Mouse (Mus musculus): Measurements from ENCODE around the gene Xrra1.

Gene Xrra1

DNA sequence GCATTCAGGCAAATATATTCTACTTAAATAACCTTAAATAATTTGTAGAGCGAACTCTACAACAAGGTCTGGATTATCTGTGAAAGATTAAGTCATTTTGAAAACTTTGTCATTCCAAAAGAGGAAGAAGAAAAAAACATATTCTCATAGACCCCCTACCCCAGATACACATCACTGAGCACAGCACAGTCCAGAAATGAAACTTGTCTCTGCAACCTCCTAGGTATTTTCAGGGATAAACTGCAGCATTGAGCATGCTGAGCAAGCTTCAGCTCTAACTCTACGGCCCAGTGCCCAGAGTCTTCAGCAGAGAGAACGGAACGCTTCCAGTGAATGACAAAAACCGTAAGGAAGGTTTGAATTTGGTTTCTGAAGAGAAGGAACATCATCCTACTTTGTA, 8.4 kb upstream of the Xrra1 start:
- no peak for DNase-seq (ENCODE audit: extremely low read depth, low read depth, low spot score)

DNA sequence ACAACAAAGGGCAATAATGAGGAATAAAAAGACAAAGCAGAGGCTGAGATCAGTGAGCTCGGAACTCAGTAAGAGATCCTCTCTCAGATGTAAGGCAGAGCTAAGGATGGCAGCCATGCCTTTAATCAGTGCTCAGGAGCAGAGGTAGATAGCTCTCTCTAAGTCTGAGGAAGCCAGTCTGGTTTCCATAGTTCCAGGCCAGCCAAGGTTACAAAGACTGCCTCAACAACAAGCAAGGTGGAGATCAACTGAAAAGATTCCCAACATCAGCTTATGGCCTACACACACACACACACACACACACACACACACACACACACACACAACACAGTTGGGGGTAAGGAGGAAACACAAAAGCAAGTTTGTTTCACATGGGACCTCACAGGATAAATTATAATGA, 7.8 kb upstream of the Xrra1 start:
- DNase-seq (ENCODE audit: extremely low read depth, low read depth, low spot score): no peak

DNA sequence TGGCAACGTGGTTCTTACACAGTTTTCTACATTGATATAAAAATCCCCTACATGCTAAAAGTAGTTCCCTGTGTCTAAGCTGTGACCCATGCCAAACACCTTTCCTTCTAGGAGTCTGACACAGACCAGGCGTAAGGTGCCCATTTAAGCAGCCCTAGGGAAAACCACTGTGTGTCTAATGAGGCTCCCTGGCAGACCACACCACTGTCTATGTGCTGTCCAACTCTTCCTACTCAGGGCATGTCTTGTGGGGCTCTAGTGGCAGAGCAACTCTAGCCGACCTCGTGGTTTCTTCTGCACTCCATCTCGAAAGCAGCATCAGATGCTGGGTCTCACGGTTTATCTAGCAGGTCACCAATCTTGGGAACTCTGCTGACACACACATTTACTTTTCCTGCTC, 7.3 kb upstream of the Xrra1 start:
- DNase-seq (ENCODE audit: extremely low read depth, low read depth, low spot score): no peak

DNA sequence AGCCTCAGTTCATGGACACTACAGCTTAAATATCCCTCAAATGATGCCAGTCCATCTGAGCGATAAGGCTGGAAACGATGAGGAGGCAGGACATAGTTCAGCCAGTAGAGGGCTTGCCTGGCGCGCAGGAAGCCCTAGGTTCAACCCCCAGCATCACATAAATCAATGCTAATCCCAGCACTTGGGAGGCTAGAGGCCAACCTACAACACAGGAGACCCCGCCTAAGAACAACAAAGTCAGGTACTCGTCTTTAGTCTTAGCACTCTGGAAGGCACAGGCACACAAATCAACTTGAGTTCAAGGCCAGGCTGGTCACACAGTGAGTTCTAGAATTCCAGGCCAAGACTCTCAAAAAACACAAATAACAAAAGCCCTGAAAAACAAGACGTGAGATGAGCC, 5.6 kb upstream of the Xrra1 start:
- DNase-seq (ENCODE audit: extremely low read depth, low read depth, low spot score): no peak

DNA sequence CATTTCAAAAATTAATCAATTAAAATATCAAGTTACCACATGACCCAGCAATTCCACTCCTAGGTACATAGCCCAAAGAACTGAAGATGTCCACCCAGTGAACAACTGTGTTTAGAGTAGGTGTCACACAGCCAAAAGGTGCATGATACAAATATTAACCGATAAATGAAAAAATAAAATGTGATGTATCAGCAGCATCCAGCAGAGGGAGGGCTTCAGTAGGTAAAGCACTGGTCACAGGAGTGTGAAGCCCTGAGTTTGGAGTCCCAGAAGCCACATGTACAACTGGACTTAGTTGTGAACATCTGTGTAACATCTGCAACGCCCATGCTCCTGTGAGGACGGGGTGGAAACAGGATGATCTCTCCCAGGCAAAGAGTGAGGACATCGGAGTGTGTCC, 4.6 kb upstream of the Xrra1 start:
- no peak for DNase-seq (ENCODE audit: extremely low read depth, low read depth, low spot score)

DNA sequence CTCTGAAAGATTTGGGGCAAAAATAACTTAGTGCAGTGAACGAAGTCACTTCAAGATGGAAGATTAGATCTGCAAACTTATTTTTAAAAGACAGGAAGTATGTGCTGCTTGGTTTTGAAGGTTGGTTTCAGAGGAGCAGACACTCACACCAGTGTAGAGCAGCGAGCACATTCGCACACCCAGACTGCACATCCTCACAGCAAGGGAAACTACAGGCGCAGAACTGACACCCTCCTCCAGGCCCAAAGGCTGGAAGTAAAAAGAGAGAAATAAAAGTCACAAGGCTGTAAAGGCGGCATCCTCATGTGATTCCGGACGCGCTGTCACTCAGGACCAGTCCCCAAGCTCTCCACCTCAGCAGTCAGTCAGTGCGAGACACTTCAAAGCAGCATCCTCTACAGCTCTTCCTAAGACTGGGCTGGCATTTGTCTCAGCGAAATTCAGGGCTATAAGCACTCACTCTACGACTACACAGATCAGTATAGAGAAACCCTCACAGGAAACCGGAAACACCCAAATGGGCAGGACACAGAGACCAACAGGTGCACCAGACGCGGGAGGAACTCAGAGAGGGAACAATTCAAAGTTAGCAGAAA, 2.6 kb upstream of the Xrra1 start:
- DNase-seq (ENCODE audit: extremely low read depth, low read depth, low spot score): no peak

DNA sequence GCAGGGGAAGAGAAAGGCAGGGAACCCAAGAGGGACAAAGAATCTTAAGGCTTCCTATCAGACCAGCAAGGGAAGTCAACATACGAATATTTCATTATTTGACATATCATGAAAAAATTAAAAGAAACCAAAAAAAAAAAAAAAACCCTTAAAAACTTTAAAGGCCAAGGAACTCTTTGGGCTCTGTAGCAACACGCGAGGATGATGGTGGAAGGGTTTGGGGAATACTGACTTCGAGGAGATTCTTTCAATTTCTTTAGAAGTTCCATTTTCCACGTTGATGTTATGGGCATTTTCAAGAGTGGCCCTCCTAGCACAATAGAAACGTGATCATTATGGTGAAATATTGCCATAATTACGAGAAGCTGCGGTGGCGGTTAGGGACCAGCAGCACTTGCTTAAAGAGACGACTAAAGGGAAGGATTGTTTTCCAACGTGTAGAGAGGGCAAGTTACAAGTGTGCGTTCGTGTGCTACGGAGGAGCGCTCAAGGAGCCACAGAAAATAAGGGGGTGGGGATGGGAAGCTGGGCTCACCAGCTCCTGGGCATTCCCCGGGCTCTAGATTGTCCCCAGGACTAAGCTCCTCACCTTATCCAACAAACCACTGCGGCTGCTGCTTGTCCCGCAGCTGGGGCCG, 622 bp upstream of the Xrra1 start:
- DNase-seq (ENCODE audit: extremely low read depth, low read depth, low spot score): no peak

DNA sequence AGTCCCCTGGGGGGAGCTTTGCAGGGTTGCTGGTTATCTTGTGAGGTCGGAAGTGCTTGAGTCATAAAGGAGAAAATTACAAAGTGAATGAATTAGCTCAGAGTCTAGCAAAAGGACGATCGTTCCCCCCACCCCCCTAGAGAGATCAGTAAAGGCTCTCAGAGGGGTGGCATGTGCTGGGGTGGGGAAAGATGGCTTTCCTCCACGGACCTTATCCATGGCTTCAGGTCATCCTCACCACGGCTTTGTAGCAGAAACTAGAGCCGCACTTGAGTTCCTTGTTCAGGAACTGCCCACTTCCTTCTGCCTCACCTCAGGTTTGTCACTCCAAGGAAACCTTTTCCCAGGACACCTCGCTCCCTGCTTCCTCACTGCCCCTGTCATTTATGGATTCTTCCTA, 4.4 kb downstream of the Xrra1 start, which contains the start of gene Spcs2:
Gene Spcs2 (minus strand): TSS at position 101 of the 400 bp plus-strand sequence.
- no peak for DNase-seq (ENCODE audit: extremely low read depth, low read depth, low spot score)

DNA sequence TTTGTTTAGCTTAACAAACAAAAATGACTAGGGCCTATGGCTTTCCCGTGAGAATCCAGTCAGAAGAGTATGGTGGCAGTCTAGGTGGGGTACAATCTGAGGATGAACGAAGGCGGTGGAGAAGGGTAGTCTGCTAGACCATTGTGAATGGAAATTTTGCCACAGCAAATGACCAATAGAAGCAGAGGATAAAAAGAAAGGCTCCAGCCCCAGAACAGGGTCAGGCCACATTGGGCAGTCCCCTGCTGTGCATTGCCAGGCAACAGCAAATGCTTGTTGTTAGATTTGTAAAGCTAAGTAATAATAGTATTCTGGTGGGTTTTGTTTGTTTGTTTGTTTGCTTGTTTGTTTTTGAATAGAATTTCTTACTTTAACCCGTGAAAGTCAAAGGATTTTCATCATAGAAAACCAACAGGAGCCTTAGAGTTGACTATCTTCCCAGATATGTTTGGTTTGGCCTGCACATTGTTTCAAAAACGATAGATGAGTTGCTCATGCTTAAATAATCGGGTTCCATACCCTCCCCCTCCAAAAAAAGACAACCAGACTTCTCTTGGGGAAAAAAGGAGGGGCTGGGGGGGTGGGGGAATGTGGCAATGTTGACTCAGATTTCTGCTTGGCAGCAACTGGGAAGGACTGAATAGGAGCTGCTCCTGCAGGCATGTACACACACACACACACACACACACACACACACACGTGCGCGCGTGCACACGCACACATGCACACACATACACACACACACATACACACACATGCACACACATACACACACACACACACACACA, 5.5 kb downstream of the Xrra1 start:
- no peak for DNase-seq (ENCODE audit: extremely low read depth, low read depth, low spot score)

DNA sequence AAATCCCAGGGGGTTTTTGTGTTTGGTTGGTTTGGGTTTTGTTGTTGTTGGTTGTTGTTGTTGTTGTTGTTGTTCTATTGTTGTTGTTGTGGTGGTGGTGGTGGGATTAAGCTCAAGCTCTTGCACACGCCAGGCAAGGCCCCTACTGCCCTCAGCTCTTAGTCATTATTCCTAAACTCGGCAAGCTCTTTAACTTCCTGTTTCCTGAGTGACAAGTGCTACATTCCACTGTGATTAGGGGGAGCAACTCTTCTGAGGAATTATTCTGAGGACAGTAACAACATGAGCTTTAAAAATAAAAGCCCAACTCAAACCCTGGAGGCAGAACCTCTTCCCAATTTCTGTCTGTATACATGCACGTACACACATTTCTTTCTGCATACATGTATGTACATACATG, 6.3 kb downstream of the Xrra1 start:
- DNase-seq (ENCODE audit: extremely low read depth, low read depth, low spot score): no peak

DNA sequence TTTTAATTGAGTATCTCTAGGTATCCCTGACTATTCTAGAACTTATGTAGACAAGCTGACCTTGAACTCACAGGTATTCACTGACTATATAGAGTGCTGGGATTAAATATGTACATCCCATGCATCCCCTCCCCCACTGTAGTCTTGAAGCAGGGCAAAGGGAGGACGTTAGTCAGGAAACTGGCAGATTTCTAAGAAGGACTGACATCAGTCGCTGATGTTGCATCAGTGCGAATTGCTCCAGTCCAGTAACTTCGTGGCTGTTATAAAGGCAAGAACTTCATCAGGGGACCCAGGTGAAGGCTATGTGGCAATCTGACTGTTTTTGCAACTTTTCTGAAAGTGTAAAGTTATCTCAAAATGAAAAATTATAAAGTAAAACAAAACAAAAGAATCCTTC, 10.4 kb downstream of the Xrra1 start:
- DNase-seq (ENCODE audit: extremely low read depth, low read depth, low spot score): no peak

DNA sequence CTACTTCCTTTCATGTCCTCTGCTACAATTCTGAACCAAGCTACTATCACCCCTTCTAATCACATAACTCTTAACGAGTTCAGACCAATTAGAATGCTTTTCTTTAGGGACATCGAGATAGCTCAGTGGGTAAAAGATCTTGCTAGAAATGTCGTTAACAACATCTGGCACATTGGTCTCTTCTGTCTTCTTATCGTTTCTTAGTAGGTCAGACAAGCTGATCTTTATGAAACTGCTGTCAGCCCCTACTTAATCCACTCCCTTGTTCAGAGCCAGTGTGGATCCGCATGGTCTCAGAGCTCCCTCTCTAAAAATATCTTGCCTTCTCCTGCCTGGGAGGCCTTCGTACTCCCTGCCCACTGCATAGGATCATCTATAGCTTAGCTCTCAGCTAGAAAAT, 15.0 kb downstream of the Xrra1 start:
- DNase-seq (ENCODE audit: extremely low read depth, low read depth, low spot score): no peak

DNA sequence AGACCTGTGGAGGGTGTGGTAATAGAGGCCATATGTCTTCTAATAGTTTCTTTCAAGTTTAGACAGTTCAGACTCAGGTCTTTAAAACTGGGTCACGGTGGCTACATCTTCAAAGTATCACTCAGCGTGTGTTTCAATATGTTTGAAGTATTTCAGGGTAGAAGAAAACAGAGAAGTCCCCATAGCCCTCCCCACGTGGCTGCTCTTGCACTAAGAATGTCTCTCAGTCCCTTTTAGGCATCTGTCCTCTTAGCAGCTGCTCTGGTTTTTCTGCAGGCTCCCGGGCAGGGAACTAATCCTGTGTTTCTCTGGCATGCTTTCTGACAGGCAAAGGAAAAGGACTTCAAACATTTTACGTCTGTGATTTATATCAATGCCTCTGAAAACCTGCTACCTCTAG, 17.0 kb downstream of the Xrra1 start:
- DNase-seq (ENCODE audit: extremely low read depth, low read depth, low spot score): no peak

DNA sequence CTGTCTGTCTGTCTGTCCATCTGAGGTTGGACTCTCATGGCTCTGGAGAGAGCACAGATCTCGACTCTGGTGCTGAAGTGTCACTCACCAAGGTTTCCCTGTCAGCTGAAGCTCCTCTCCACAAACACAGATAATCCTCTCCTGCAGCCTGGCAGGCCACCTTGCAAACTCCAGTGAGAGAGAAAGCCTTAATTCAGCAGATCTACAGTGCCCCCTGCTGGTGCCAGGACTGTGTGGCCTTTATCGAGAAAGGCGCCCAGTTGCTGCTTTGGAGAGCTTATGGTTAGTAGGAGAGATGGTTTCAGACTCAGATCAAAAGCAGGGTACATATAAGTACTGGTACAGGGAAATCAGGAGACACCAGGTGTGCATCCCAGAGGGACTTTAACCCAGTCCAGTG, 17.4 kb downstream of the Xrra1 start:
- DNase-seq (ENCODE audit: extremely low read depth, low read depth, low spot score): no peak

DNA sequence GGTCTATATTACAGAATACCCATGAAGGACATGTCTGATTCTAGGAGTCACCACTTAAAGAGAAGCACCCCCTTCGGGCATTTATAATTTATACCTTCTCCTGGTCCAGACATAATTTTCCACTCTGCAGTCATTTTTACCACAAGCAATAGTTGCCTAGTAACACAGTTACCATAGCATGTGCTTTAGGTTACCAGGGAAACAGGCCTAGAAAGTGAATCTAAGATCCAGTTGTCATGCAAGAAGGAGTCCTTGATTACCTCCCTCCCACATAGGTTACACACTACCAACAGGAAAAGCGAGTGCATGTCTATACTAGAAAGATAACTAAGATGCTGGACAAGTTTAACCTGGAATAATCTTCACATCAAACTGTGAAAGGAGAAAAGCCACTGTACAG, 19.3 kb downstream of the Xrra1 start:
- DNase-seq (ENCODE audit: extremely low read depth, low read depth, low spot score): no peak

DNA sequence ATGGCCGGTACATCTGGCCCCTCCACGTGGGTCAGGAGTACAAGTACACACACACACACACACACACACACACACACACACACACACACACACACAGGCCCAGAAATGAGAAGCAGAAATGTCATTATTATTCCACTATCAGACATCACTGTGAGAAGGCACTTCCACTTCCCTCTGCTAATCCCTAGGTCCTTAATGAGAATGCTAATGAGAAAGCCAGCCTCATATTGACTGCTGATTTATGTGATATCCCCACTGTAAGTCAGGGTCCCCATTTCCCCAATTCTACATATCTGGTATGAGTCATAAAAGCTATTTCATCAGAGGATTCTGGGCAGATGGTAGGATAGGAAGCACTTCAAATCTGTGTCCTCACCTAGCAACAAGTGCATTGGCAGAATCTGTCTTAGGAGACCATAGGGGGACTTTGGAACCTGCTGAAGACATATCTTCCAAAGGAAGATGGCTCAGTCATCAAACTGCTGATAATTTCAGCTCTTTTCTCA, 28.4 kb downstream of the Xrra1 start:
- no peak for DNase-seq (ENCODE audit: extremely low read depth, low read depth, low spot score)

DNA sequence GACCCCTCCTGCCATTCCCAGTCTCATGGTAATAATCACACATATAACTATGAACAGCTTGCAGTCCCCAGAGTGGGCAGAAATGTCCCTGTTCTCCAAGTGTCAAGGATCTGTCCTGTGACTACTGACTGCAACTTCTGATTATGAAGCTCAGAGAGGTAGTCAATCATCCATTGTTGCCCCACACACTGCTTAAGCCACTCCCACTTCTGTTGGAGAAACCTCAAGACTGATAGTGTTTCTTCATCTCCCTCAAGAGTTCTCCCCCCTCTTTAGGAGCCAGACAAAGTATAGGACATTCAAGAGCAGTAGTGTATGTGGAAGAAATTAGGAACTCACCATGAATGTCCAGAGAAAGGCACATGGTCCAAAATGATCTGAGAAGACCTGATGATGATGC, 28.8 kb downstream of the Xrra1 start:
- DNase-seq (ENCODE audit: extremely low read depth, low read depth, low spot score): no peak

DNA sequence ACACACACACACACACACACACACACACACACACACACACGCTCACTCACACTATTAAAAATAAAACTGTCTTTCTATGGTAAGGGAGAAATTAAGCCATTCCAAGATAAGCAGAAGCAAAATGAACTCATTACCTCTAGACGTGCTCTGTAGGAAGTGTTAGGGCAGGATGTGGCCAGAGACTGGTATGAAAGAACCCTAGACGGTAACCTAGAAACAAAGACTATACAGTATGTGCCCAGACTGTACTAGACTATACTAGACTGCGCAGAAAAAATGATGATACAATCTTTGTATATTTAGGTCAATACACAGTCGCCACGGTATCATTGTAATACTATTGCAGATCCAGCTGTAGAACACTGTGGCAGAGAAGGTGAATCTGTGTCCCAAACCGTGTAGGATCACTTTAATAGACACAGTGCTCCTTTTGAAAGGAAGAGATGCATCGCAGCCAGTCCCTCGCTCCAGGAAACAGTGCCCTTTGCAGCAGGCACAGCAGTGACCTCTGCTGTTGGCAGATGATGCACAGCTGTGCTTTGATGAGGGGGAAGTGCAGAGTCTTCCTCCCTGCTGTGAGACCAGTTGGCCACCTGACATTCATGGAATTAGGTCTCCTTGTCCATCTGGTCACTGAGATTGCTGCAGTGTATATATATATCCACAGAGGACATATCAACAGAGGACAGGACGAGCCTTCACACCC, 30.4 kb downstream of the Xrra1 start:
- no peak for DNase-seq (ENCODE audit: extremely low read depth, low read depth, low spot score)

DNA sequence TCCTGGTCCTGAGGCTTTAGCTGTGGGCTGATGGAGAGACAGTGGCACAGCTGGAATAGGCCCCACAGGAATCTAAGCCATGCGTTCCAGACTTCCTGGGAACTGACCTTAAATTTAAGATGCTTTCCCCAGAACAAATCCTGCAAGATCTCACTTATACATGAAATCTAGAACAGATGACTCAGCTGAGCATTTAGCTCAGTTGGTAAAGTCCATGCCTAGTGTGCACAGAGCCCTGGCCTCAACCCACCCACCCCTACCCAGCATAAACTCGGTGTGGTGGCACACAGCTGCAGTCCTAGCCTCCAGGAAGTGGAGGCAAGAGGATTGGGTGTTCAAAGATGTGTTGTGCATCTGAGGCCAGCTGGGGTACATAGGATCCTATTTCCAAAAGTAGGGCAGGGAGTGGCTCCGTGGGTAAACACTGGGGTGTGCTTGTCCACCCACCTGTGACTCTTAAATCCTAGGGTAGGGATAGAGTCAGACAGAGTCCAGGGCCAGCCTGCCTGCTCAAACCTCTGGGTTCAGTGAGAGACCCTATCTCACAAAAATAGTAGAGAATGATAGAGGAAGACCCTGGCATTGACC, 31.3 kb downstream of the Xrra1 start:
- no peak for DNase-seq (ENCODE audit: extremely low read depth, low read depth, low spot score)

DNA sequence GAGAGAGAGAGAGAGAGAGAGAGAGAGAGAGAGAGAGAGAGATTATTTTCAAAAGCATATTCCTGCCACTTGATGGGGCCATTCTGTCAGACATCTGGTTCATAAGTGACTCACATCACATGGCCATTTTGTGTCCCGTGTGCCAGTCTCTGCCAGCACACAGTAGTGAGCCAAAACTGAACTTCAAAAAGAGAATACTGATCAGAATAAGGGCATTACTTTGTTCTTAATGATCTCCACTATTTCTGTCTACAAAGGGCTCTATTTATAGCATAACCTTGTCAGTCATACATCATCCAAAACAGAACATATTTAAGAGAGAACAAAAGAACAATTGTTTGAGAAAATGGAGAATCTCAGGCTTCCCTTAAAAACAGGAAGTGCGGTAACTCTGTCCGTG, 32.6 kb downstream of the Xrra1 start:
- no peak for DNase-seq (ENCODE audit: extremely low read depth, low read depth, low spot score)

DNA sequence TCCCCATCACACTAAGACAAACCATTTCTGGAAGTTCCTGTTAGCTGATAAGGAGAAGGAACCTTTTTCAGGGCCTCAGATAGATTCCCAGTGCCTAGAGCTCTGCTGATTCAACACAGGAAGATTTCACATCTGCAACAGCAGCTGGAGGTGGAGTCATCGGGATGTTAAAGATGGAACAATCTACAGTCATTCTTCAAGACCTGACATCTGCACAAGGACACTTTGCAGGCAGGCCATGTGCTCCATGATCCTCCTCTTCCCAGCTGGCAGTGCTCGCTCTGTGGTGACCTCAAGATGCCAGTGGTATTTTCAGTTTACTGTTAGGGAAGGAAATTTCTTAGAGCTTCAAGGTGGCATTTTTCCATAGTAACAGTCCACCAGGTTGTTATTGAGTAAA, 33.4 kb downstream of the Xrra1 start:
- no peak for DNase-seq (ENCODE audit: extremely low read depth, low read depth, low spot score)

All from fat pad, adult 2 months (tissue).